Mouse (Mus musculus): ENCODE measurements around the gene Cntnap1. TPM values are rescaled to one million over a fixed set of nuclear protein-coding genes. Genes with fewer than 3 reads are reported as not detected.

The Cntnap1 gene
- polyA plus RNA-seq, 1 experiment from 2014 or later, result 0.24 TPM

DNA sequence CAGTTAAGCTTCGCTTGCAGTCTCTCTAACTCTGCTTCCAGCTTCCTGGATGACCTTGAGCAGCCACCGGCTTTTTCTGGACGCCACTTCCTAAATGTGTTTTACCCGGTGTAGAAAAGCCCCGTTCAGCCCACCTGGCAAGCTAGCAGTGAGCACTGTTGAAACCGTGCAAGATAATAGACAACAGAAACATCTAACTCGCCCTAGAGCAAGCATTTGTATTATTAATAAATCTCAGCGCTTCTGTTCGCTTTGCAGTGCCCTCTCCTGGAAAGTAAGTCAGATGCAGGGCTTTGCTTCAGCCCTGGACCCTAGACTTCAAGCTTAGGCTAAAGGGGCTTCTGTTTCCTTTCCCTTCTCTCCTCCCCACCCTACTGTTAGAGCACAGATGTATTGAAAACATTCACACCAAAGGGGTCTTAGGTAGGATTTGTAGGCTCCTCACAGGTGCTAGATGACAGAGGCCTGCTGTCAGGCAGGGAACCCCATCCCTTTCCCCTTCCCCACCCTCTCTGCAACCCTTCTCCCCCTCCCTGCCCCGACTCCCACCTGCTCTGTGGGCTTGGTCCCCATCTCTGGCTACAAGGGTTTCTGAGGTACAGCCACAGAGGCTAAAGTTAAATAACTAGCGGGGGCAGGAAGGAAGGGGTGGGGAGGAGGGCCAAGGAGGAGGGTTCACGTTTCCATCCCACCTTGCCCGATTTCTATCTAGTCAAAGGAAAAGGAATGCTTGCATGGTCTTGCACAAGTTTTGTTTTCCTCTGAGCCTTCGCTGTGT, 4.7 kb downstream of the Cntnap1 start, which contains the start of gene Ccr10:
TSS of gene Ccr10 (minus strand) at position 593 of the 778 bp plus-strand sequence.
- Histone ChIP-seq H3K9me3 (ENCODE audit: low read length) (no peaks in the 10 kb centered on the region), H3K27ac (ENCODE audit: low read length) (no peak within 1 kb of the TSS), H3K4me2 (replicated peaks; ENCODE audit: low read depth, low read length) (peak within 1 kb of the TSS; percentile 68), H3K4me3 (ENCODE audit: low read depth, low read length) (0 out of 2 replicates have a peak within 1 kb of the TSS, but pooled peaks have one; percentile 28), H3K4me1 (ENCODE audit: insufficient read depth, low read depth, low read length) (peaks cover 22% of the 10 kb centered on the region), H3K9ac (replicated peaks; ENCODE audit: low read depth) (peak within 1 kb of the TSS; percentile 10; the same call in 1 of the 2 replicates), H3K27me3 (replicated peaks; ENCODE audit: insufficient read depth, low read length) (peaks cover 5% of the 10 kb centered on the region), H3K36me3 (ENCODE audit: insufficient read depth, low read length) (no peaks in the 10 kb centered on the region)
- TF ChIP-seq CTCF (IDR thresholded peaks at IDR 0.05), result peak; percentile 68
- no peak for TF ChIP-seq EP300 (IDR thresholded peaks at IDR 0.05)
- peak; percentile 54 for DNase-seq (ENCODE audit: low spot score)
- 19% methylated on average over 14 of the region's 14 CpGs for WGBS
- ATAC-seq, result no peak

DNA sequence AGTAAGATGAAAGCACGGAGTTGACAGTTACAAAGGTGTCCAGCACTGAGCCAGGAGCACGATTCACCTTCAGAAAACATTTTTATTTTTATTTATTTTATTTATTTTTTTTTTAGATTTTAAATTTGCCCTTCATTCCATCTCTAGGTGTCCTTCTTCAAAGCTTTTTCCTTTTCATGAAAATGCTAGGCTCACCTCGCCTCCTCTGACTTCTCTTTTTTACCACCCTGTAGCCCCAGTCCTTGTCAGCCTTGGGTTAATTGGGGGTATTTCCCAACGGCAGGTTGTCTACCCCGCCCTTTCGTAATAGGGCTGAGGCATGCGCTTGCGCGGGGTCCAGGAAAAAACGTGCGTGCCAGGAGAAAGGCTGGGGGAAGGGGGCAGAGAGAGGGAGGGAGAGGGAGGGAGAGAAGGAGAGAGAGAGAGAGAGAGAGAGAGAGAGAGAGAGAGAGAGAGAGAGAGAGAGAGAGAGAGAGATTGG, 5.4 kb downstream of the Cntnap1 start:
- TF ChIP-seq CTCF (IDR thresholded peaks at IDR 0.05) (no peak), EP300 (IDR thresholded peaks at IDR 0.05) (no peak)
- peak overlapping the region; percentile 46; the same call in 1 of the 2 replicates for H3K4me2 ChIP-seq (replicated peaks; ENCODE audit: low read depth, low read length)
- H3K4me1 ChIP-seq (ENCODE audit: insufficient read depth, low read depth, low read length), result peaks cover 22% of the 10 kb centered on the region
- H3K27ac ChIP-seq (ENCODE audit: low read length), result no peak overlapping the region
- H3K36me3 ChIP-seq (ENCODE audit: insufficient read depth, low read length), result no peaks in the 10 kb centered on the region
- no peak for ATAC-seq
- DNase-seq (ENCODE audit: low spot score), result peak; percentile 37
- H3K9ac ChIP-seq (replicated peaks; ENCODE audit: low read depth), result no peak overlapping the region
- H3K27me3 ChIP-seq (replicated peaks; ENCODE audit: insufficient read depth, low read length), result peaks cover 5% of the 10 kb centered on the region
- no peak overlapping the region for H3K4me3 ChIP-seq (ENCODE audit: low read depth, low read length)
- no peaks in the 10 kb centered on the region for H3K9me3 ChIP-seq (ENCODE audit: low read length)
- WGBS, result 11% methylated on average over 11 of the region's 11 CpGs

DNA sequence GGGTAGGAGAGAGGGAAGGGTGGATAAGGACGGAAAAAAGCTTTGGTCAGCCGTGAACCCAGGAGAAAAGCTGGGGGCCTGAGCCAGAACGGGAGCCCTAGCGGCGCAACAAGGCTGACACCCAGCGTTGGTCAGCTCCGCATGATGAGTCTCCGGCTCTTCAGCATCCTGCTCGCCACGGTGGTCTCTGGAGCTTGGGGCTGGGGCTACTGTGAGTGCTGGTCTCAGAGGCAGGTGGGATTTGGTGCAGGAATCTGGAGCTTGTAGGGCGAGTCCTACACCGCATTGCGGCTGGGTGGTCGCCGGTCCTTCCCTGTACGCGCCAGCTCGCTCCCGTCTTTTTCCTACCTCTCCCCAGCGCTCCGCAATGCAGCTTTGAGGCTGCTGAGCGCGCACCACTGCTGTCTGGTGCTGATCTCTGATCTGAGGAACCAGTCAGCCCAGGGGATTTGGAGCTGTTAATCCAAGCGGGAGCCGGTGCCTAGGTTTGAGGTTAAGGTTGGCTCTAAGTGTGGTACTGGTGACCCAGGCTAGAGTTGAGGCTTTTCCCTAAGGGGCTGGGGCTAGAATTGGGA, 5.9 kb downstream of the Cntnap1 start:
- no peak for ATAC-seq

DNA sequence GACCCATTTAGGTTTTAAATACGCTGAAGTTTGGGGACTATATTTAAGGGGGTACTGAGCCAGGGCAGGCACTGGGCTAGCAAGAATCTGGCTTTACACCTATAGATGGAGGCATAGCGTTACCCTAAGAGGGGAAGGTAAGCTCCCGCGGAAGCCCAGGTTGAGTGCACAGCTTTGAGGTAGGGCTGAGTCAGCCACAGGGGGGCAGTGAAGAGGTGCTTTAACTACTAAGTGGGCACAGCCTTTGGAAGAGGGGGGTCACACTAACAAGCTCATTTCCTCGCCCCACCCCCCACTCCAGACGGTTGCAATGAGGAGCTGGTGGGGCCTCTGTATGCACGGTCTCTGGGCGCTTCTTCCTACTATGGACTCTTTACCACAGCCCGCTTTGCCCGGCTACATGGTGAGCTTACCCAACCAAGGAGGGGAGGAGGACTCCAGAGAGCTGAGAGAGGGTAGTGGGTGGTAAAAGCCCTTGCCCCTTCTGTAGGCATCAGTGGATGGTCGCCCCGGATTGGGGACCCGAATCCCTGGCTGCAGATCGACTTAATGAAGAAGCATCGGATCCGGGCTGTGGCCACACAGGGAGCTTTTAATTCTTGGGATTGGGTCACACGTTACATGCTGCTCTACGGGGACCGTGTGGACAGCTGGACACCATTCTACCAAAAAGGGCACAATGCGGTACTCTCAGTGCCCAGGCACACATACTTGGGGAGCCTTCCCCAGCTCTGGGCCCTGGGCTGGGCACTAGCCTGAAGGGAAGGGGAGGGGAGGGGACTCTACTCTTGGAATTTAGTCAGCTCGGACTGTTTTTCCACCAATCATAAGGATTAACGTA, 6.8 kb downstream of the Cntnap1 start:
- no peak overlapping the region for H3K9ac ChIP-seq (replicated peaks; ENCODE audit: low read depth)
- DNase-seq (ENCODE audit: low spot score) (peak; percentile 67), ATAC-seq (no peak)
- peaks cover 22% of the 10 kb centered on the region for H3K4me1 ChIP-seq (ENCODE audit: insufficient read depth, low read depth, low read length)
- H3K4me3 ChIP-seq (ENCODE audit: low read depth, low read length), result no peak overlapping the region
- no peaks in the 10 kb centered on the region for H3K9me3 ChIP-seq (ENCODE audit: low read length)
- H3K27ac ChIP-seq (ENCODE audit: low read length), result no peak overlapping the region
- no peaks in the 10 kb centered on the region for H3K36me3 ChIP-seq (ENCODE audit: insufficient read depth, low read length)
- peaks cover 5% of the 10 kb centered on the region for H3K27me3 ChIP-seq (replicated peaks; ENCODE audit: insufficient read depth, low read length)
- TF ChIP-seq CTCF (IDR thresholded peaks at IDR 0.05), result peak; percentile 64
- TF ChIP-seq EP300 (IDR thresholded peaks at IDR 0.05), result no peak
- 35% methylated on average over 22 of the region's 22 CpGs for WGBS
- no peak overlapping the region for H3K4me2 ChIP-seq (replicated peaks; ENCODE audit: low read depth, low read length)

More for the DNA sequence above, 5.9 kb downstream of the Cntnap1 start:
- Histone ChIP-seq H3K9me3 (ENCODE audit: low read length) (no peaks in the 10 kb centered on the region), H3K27ac (ENCODE audit: low read length) (no peak overlapping the region), H3K4me1 (ENCODE audit: insufficient read depth, low read depth, low read length) (peaks cover 22% of the 10 kb centered on the region), H3K4me3 (ENCODE audit: low read depth, low read length) (no peak overlapping the region), H3K36me3 (ENCODE audit: insufficient read depth, low read length) (no peaks in the 10 kb centered on the region), H3K9ac (replicated peaks; ENCODE audit: low read depth) (no peak overlapping the region), H3K27me3 (replicated peaks; ENCODE audit: insufficient read depth, low read length) (peaks cover 5% of the 10 kb centered on the region), H3K4me2 (replicated peaks; ENCODE audit: low read depth, low read length) (peak overlapping the region; percentile 46)
- TF ChIP-seq EP300 (IDR thresholded peaks at IDR 0.05), result no peak
- TF ChIP-seq CTCF (IDR thresholded peaks at IDR 0.05), result peak; percentile 60
- peak; percentile 34 for DNase-seq (ENCODE audit: low spot score)
- 1% methylated on average over 25 of the region's 25 CpGs for WGBS

DNA sequence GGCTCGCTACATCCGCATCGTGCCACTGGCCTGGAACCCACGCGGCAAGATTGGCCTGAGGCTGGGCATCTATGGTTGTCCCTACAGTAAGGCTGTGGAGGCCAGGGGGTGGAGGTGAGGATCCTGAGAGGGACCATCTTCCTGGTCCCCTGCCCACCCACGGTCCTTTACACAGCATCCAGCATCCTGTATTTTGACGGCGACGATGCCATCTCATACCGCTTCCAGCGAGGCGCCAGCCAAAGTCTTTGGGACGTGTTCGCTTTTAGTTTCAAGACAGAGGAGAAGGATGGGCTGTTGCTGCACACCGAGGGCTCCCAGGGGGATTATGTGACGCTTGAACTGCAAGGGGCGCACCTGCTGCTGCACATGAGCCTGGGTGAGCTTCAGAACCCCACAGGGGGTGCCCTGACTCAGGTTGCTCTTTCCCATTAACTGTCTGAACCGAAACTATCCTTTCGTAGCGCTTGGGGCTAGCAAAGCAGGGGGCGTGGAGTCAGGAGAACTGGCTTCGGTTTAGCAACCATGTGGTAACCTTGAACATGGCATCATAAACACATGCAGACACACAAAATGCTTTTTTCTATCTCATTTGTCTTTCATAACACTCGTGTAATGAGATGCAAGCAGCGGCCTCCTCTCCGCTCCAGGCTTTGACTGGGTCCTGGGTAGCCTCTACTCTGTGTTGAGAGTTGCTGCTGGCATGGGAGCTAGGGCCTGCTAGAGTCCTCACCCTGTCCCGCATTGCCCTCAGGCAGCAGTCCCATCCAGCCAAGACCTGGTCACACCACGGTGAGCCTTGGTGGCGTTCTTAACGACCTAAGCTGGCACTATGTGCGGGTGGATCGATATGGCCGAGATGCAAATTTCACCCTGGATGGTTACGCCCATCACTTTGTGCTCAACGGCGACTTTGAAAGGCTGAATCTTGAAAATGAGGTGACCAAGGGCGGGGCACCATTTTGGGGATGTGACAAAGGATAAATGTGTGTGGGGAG, 8.0 kb downstream of the Cntnap1 start:
- 61% methylated on average over 36 of the region's 36 CpGs for WGBS
- TF ChIP-seq EP300 (IDR thresholded peaks at IDR 0.05) (no peak), CTCF (IDR thresholded peaks at IDR 0.05) (no peak)
- DNase-seq (ENCODE audit: low spot score), result no peak
- ATAC-seq, result no peak
- H3K4me2 ChIP-seq (replicated peaks; ENCODE audit: low read depth, low read length), result no peak overlapping the region
- H3K4me1 ChIP-seq (ENCODE audit: insufficient read depth, low read depth, low read length), result peaks cover 12% of the 10 kb centered on the region; the same call in 1 of the 2 replicates
- no peaks in the 10 kb centered on the region for H3K36me3 ChIP-seq (ENCODE audit: insufficient read depth, low read length)
- H3K27ac ChIP-seq (ENCODE audit: low read length), result no peak overlapping the region
- peaks cover 5% of the 10 kb centered on the region for H3K27me3 ChIP-seq (replicated peaks; ENCODE audit: insufficient read depth, low read length)
- H3K4me3 ChIP-seq (ENCODE audit: low read depth, low read length), result no peak overlapping the region
- no peaks in the 10 kb centered on the region for H3K9me3 ChIP-seq (ENCODE audit: low read length)
- H3K9ac ChIP-seq (replicated peaks; ENCODE audit: low read depth), result no peak overlapping the region

All from lung, postnatal 0 days (tissue).